Mouse (Mus musculus): Measurements from ENCODE around the gene Ahdc1.

Ahdc1 gene

GRCm38 (mm10) chr4:133121974-133122637, 111.0 kb downstream of the Ahdc1 start:
- DNase-seq (ENCODE audit: low spot score in 2 of 2) = no peak

- no peak for DNase-seq (ENCODE audit: low spot score in 2 of 2)
Observed at GRCm38 (mm10) chr4:133127079-133127478, 116.0 kb downstream of the Ahdc1 start.
